Mouse (Mus musculus): ENCODE measurements around the gene Ly6c1.
"Not testable (repeated sequence)": the region's sequence is repeated elsewhere in the genome, so short reads cannot be mapped to it uniquely, and the experiment has no call there.

DNA sequence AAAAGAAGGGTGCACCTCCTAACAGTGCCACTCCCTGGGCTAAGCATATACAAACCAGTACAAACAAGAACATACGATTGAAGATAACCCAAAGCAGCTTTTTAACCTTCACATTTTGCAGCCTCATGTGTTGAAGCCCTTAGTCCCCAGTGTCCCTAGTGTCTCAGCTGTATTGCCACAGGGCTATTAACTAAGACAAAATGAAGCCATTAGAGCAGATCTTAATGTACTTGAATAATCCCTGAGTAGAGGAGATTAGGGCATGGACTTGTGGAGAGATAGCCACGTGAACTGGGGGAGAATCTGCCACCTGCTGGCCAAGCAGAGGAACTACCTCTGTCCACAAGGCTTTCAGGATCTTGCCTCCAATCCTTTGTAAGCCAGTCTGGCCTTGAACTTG is 29.2 kb downstream of the Ly6c1 start:
- TF ChIP-seq POLR2A (IDR thresholded peaks at IDR 0.05; ENCODE audit: borderline replicate concordance, extremely low read depth, insufficient read depth, insufficient read length, poor library complexity, severe bottlenecking), result not testable (repeated sequence)
- TF ChIP-seq CTCF (IDR thresholded peaks at IDR 0.05; ENCODE audit: borderline replicate concordance, extremely low read depth, insufficient read depth, insufficient read length), result peak; percentile 70

All from brain, embryonic 14.5 days (tissue).